Mouse (Mus musculus) forebrain, embryonic 13.5 days (tissue): ENCODE data around the gene Ptgr1. TPM values are rescaled to one million over a fixed set of nuclear protein-coding genes. Genes with fewer than 3 reads are reported as not detected.

Experiments
- ATAC-seq: fragments of 200-750 bp; cut with Nextera tagmentation; 2 replicates; pipeline ENCODE4 v1.8.0; 2017
- H3K27ac ChIP-seq: fragments of 300-500 bp; sonication (generic); 2 replicates; pipeline ENCODE4 v1.5.1; 2015; ENCODE audit warnings: inconsistent platforms, mild to moderate bottlenecking, moderate library complexity
- H3K27me3 ChIP-seq: fragments of 300-500 bp; sonication (generic); 2 replicates; pipeline ENCODE4 v1.6.1; 2015; ENCODE audit warnings: mild to moderate bottlenecking, inconsistent platforms
- H3K36me3 ChIP-seq: fragments of 300-500 bp; sonication (generic); 2 replicates; pipeline ENCODE4 v1.6.1; 2015; ENCODE audit warnings: mild to moderate bottlenecking, inconsistent platforms; ENCODE audit not compliant: poor library complexity, severe bottlenecking
- H3K4me1 ChIP-seq: fragments of 300-500 bp; sonication (generic); 2 replicates; pipeline ENCODE4 v1.6.1; 2015; ENCODE audit warnings: inconsistent platforms
- H3K4me2 ChIP-seq: fragments of 300-500 bp; sonication (generic); 2 replicates; pipeline ENCODE4 v1.6.1; 2015; ENCODE audit warnings: inconsistent platforms, mild to moderate bottlenecking, moderate library complexity
- H3K4me3 ChIP-seq: fragments of 300-500 bp; sonication (generic); 2 replicates; pipeline ENCODE4 v1.5.1; 2015; ENCODE audit warnings: mild to moderate bottlenecking, inconsistent platforms
- H3K9ac ChIP-seq: fragments of 300-500 bp; sonication (generic); 2 replicates; pipeline ENCODE4 v1.6.1; 2015; ENCODE audit warnings: mild to moderate bottlenecking, inconsistent platforms
- H3K9me3 ChIP-seq: fragments of 300-500 bp; sonication (generic); replicated peaks from 2 replicates; pipeline ENCODE4 v1.6.1; 2016; ENCODE audit warnings: inconsistent platforms
- WGBS: fragments of 180-500 bp; shearing (Covaris S2); methylation state at CpG from one replicate; pipeline ENCODE4 v1.1.7; 2015; 5-methylcytosine and 5-hydroxymethylcytosine counted together
- polyA plus RNA-seq: library from polyadenylated mRNA; unstranded; fragments of >200 nt; fragmentation: Nextera tagmentation; extraction: Ambion mirVana; gene quantifications from 2 replicates; pipeline ENCODE4 v1.2.1, GENCODE M21; 2015

Gene Ptgr1
- polyA plus RNA-seq, 1 experiment from 2014 or later = 6.3 TPM

DNA sequence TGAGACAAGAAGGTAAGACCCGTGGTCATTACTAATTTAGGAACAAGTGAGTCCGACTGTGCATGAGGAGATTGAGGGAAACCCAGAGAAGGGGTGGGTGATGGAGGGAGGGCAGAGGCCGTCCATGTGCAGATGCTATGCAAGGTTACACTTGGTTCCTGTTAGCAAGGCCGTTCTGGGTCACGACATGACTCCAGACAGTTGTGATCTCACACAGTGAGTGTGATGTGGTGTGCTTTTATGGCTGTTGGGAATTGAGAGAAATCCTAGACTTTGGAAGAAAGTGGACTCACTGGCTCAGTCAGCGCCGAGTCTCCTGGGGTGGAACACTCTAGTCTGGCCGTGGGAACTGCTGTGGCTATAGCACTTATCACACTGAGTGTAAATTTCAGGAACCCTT, 19.3 kb upstream of the Ptgr1 start:
- H3K4me1 ChIP-seq = peaks cover 24% of the 10 kb centered on the region
- no peak overlapping the region for H3K27ac ChIP-seq
- no peak overlapping the region for H3K4me3 ChIP-seq
- no peaks in the 10 kb centered on the region for H3K9me3 ChIP-seq
- WGBS = 77% methylated on average over 8 of the region's 8 CpGs
- H3K4me2 ChIP-seq = no peak overlapping the region
- no peak overlapping the region for H3K9ac ChIP-seq
- no peak for ATAC-seq
- no peaks in the 10 kb centered on the region for H3K36me3 ChIP-seq
- H3K27me3 ChIP-seq = no peaks in the 10 kb centered on the region

DNA sequence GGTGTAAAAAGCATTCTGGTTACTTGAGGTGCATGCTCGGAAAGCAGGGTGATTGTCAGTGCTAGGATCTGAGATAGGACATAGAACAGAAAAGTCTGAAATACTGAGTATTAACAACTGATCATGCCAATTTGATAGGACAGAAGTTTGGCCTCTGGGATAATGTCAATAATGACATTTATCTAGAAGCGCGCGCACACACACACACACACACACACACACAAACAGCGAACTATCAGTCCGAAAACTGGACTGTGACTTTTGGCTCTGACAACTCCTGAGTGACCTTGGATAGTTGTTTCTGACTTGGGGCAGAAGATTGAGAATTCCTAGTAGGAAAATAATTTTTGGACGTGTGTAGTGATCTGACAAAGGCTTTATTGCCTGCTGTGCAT, 16.9 kb upstream of the Ptgr1 start:
- H3K27ac ChIP-seq = no peak overlapping the region
- ATAC-seq = no peak
- peak overlapping the region; percentile 87 for H3K4me2 ChIP-seq

DNA sequence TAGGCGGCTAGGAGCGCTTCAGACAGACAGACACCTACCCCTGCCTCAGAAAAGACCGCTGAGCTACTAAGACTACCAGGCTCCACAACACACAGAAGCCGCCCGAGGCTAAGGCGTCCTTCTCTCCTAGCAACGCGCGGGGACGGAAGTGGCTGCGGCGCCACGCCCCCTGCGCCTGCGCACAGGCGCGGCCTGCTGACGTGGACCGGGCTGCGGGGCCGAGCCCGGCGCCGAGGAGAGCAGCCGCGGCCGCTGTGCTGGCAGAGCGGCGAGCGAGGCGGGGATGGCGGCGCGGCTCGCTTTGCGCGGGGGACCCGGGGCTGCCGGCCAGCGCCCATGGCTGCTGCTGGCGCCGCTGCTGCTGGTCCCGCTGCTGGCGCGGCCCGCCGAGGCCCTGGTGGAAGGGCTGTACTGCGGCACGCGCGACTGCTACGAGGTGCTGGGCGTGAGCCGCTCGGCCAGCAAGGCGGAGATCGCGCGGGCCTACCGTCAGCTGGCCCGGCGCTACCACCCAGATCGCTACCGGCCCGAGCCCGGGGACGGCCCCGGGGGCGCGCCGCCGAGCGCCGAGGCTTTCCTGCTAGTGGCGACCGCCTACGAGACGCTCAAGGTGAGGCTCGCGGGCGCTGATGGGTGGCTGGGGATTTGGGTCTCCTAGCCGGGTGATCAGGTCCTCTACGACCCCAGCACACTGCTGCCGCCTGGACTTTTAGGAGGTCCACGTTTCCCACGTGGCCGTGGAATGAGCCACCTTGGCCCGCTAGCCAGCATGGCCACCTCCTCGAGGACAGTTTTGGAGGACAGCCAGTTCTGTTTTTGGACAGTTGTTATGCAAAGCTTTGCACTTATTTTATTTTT, 16.3 kb upstream of the Ptgr1 start, which contains the start of gene Gm20503:
Gene Gm20503, plus strand, starts transcription at position 263 of the 858 bp plus-strand sequence.
- ATAC-seq = peak; percentile 100
- WGBS = 0% methylated on average over 81 of the region's 89 CpGs

More for the DNA sequence above, 16.9 kb upstream of the Ptgr1 start:
- WGBS = 34% methylated on average over 7 of the region's 7 CpGs
- H3K4me3 ChIP-seq = peak overlapping the region; percentile 88
- no peaks in the 10 kb centered on the region for H3K9me3 ChIP-seq
- peak overlapping the region; percentile 96 for H3K9ac ChIP-seq
- H3K27me3 ChIP-seq = no peaks in the 10 kb centered on the region
- no peaks in the 10 kb centered on the region for H3K36me3 ChIP-seq
- H3K4me1 ChIP-seq = peaks cover 24% of the 10 kb centered on the region

DNA sequence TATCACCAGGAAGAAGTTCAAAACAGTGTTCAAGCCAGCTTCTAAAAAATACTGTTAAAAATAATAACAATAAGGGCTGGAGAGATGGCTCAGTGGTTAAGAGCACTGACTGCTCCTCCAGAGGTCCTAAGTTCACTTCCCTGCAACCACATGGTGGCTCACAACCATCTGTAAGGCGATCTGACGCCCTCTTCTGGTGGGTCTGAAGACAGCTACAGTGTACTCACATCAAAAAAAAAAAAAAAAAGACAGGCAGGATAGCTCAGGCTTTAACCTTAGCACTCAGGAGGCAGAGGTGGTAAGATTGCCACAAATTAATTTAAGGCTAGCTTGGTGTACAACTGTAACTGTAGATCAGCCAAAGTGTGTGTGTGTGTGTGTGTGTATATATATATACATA, 13.7 kb upstream of the Ptgr1 start:
- Histone ChIP-seq H3K4me2 (no peak overlapping the region), H3K27me3 (no peaks in the 10 kb centered on the region), H3K4me1 (peaks cover 24% of the 10 kb centered on the region), H3K27ac (no peak overlapping the region), H3K9ac (no peak overlapping the region), H3K36me3 (no peaks in the 10 kb centered on the region), H3K9me3 (no peaks in the 10 kb centered on the region), H3K4me3 (no peak overlapping the region)
- no peak for ATAC-seq
- 7% methylated on average over 2 of the region's 2 CpGs for WGBS

More for the DNA sequence above, 16.3 kb upstream of the Ptgr1 start, which contains the start of gene Gm20503:
- H3K4me1 ChIP-seq = peaks cover 24% of the 10 kb centered on the region
- H3K27ac ChIP-seq = peak within 1 kb of the TSS; percentile 91
- no peaks in the 10 kb centered on the region for H3K36me3 ChIP-seq
- H3K4me2 ChIP-seq = peak within 1 kb of the TSS; percentile 87
- no peaks in the 10 kb centered on the region for H3K27me3 ChIP-seq
- no peaks in the 10 kb centered on the region for H3K9me3 ChIP-seq
- H3K4me3 ChIP-seq = peak within 1 kb of the TSS; percentile 88
- peak within 1 kb of the TSS; percentile 96 for H3K9ac ChIP-seq

DNA sequence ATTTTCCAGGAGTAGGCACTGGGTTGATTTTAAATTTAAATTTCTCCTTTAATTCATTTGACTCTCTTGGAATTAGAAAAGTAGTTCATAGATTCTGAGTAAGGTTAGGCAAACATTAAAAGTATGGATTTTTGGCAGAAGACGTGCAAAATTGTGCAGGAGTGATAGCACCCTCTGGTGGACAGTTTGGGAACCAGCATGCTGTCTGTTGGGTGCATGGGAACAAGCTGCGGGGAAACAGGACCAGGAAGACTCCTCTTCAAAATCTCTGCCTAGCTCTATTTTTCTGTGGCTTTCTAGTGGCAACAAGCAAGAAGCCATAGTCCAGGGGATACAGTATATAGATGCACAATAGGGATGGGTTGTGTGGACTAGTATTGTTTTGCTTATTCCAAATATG, 12.8 kb upstream of the Ptgr1 start:
- Histone ChIP-seq H3K36me3 (no peaks in the 10 kb centered on the region), H3K4me2 (no peak overlapping the region), H3K9ac (no peak overlapping the region), H3K4me3 (no peak overlapping the region), H3K9me3 (no peaks in the 10 kb centered on the region), H3K27ac (no peak overlapping the region), H3K27me3 (no peaks in the 10 kb centered on the region), H3K4me1 (peaks cover 17% of the 10 kb centered on the region)
- 13% methylated on average over 2 of the region's 2 CpGs for WGBS
- no peak for ATAC-seq

GRCm38 (mm10) chr4:58998688-58999087, 11.8 kb upstream of the Ptgr1 start:
- 90% methylated on average over 1 of the region's 1 CpGs for WGBS
- H3K4me1 ChIP-seq = peaks cover 7% of the 10 kb centered on the region

GRCm38 (mm10) chr4:58997081-58997480, 10.2 kb upstream of the Ptgr1 start:
- no peak for ATAC-seq
- H3K4me3 ChIP-seq = no peak overlapping the region
- no peaks in the 10 kb centered on the region for H3K9me3 ChIP-seq
- no peak overlapping the region for H3K4me2 ChIP-seq
- H3K9ac ChIP-seq = no peak overlapping the region
- no peaks in the 10 kb centered on the region for H3K4me1 ChIP-seq
- H3K27ac ChIP-seq = no peak overlapping the region
- no peaks in the 10 kb centered on the region for H3K36me3 ChIP-seq
- H3K27me3 ChIP-seq = no peaks in the 10 kb centered on the region
- 87% methylated on average over 5 of the region's 5 CpGs for WGBS

More at GRCm38 (mm10) chr4:58998688-58999087, 11.8 kb upstream of the Ptgr1 start:
- Histone ChIP-seq H3K36me3 (no peaks in the 10 kb centered on the region), H3K9me3 (no peaks in the 10 kb centered on the region), H3K27ac (no peak overlapping the region), H3K4me3 (no peak overlapping the region), H3K4me2 (no peak overlapping the region), H3K27me3 (no peaks in the 10 kb centered on the region), H3K9ac (no peak overlapping the region)
- no peak for ATAC-seq

DNA sequence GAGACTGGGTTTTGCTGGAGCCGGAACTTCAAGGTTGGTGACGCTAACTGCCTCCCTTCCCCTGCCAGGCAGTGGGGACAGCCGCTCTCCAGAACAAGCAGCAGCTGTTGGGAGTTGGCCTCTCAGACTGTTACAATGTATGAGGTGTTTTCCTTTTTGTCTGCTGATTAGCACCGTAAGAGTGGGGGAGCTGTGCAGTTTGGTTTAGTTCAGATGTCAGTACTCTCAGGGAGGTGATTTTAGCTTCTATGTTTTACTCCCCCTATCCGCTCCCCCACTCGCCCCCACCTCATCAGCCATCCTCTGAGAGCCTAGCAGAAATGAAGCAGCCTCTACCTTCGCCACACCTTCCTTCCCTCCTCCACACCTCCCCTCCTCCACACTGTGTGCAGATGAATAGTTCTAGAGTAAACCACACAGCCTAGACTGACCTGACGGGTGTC, 8.4 kb upstream of the Ptgr1 start:
- Histone ChIP-seq H3K27ac (no peak overlapping the region), H3K27me3 (no peaks in the 10 kb centered on the region), H3K4me2 (no peak overlapping the region), H3K4me3 (no peak overlapping the region), H3K9me3 (no peaks in the 10 kb centered on the region), H3K36me3 (no peaks in the 10 kb centered on the region), H3K4me1 (no peaks in the 10 kb centered on the region), H3K9ac (no peak overlapping the region)
- 73% methylated on average over 8 of the region's 8 CpGs for WGBS
- no peak for ATAC-seq

- Histone ChIP-seq H3K27me3 (no peaks in the 10 kb centered on the region), H3K4me3 (no peak within 1 kb of the TSS), H3K9me3 (no peaks in the 10 kb centered on the region), H3K9ac (no peak within 1 kb of the TSS), H3K36me3 (no peaks in the 10 kb centered on the region), H3K27ac (no peak within 1 kb of the TSS), H3K4me2 (no peak within 1 kb of the TSS), H3K4me1 (no peaks in the 10 kb centered on the region)
- no peak for ATAC-seq
- WGBS = 93% methylated on average over 4 of the region's 4 CpGs
These were observed 7.8 kb upstream of the Ptgr1 start, which contains the start of gene Dnajc25 for GRCm38 (mm10) chr4:58994762-58995161. Gene Dnajc25 (plus strand): TSS chr4:58995062.

- H3K9ac ChIP-seq = no peak overlapping the region
These were observed 5.3 kb upstream of the Ptgr1 start for GRCm38 (mm10) chr4:58992195-58992594.

DNA sequence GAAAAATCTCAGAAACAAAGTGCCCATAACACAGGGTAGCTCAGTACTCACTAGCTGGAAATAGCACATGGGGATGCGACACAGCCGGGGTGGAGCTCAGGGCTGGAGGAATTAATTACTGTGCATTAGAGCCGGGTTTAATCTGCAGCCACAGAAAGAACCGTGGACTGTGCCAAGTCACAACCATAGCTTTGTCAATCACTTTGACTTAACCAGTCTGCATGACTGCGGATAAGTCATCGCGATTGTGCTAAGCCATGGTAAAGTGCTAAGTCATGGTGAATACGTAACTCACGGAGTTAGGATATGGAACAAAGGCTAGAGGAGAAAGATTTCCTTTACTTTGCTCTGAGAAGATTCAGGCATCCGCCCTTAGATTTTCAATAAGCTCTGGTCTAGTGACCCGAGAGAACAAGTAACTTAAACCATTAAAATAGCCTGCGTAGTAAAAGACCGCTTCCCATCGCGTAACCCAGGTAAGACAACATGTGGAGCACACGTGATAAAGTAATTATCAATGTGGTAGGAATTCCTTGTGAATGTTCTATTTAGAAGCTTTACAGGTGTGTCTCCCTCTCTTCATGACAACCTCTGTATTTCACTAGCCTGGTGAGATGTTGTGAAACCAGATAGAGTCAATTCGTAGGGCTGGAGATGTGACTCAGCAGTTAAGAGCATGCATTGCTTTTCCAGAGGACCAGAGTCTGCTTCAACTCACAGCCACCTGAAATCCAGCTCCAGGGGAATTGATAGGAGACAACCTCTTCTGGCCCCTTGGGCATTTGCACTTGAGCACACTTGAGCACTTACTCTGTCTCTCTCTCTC, 3.9 kb upstream of the Ptgr1 start:
- no peak overlapping the region for H3K9ac ChIP-seq
- no peaks in the 10 kb centered on the region for H3K36me3 ChIP-seq
- 69% methylated on average over 17 of the region's 17 CpGs for WGBS
- H3K27ac ChIP-seq = no peak overlapping the region
- H3K4me2 ChIP-seq = no peak overlapping the region
- no peaks in the 10 kb centered on the region for H3K4me1 ChIP-seq
- ATAC-seq = peak; percentile 40; the same call in 1 of the 2 replicates
- no peak overlapping the region for H3K4me3 ChIP-seq
- no peaks in the 10 kb centered on the region for H3K27me3 ChIP-seq
- H3K9me3 ChIP-seq = no peaks in the 10 kb centered on the region

More at GRCm38 (mm10) chr4:58992195-58992594, 5.3 kb upstream of the Ptgr1 start:
- H3K4me2 ChIP-seq = no peak overlapping the region
- no peaks in the 10 kb centered on the region for H3K9me3 ChIP-seq
- H3K36me3 ChIP-seq = no peaks in the 10 kb centered on the region
- H3K4me1 ChIP-seq = no peaks in the 10 kb centered on the region
- no peak for ATAC-seq
- WGBS = 82% methylated on average over 5 of the region's 5 CpGs
- H3K4me3 ChIP-seq = no peak overlapping the region
- H3K27ac ChIP-seq = no peak overlapping the region
- no peaks in the 10 kb centered on the region for H3K27me3 ChIP-seq

DNA sequence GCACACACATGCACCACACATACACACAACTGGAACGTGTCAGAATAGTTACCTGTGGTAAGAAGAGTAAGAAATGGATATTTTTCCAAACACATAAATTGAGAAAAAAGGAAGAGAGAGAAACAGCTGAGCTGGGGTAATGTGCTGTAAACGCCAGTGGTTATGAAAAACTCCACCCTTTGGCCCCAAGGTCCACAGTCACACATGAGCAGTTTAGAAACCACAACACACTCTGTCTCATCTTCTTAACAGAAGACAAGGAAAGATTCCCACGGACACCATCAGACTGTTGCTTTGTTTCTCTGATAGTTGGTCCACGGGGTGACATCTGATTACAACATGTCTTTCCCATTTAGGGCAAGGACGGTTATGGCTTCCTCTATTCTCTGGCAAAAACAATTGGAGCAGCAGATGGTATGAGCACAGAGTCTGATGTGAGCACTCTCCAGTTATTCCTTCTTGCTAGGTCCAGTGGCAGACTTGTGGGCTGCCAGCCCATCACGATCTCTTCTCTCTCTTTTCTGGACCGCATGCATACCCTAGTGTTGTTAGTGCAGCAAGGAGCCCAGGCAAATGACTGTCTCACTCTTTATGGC, 2.5 kb upstream of the Ptgr1 start:
- Histone ChIP-seq H3K4me2 (no peak overlapping the region), H3K9me3 (no peaks in the 10 kb centered on the region), H3K9ac (no peak overlapping the region), H3K4me1 (no peaks in the 10 kb centered on the region), H3K27ac (no peak overlapping the region), H3K4me3 (no peak overlapping the region), H3K27me3 (no peaks in the 10 kb centered on the region), H3K36me3 (no peaks in the 10 kb centered on the region)
- 84% methylated on average over 7 of the region's 7 CpGs for WGBS
- no peak for ATAC-seq
